Mouse (Mus musculus) lung, embryonic 16.5 days (tissue): ENCODE measurements around the gene Cdkal1. TPM values are rescaled to one million over a fixed set of nuclear protein-coding genes. Genes with fewer than 3 reads are reported as not detected.
A peak's percentile ranks its signal among the peaks of the same experiment; 100 is the strongest.

Source experiments
- ATAC-seq: fragments of 200-750 bp; cut with Nextera tagmentation; 2 replicates; pipeline ENCODE4 v1.8.0; 2017; ENCODE audit warnings: low read depth, mild to moderate bottlenecking, moderate library complexity
- H3K27ac ChIP-seq: fragments of 300-500 bp; sonication (generic); 2 replicates; pipeline ENCODE4 v1.5.1; 2014; ENCODE audit warnings: mild to moderate bottlenecking, control low read depth, low read length
- H3K27me3 ChIP-seq: fragments of 300-500 bp; sonication (generic); 2 replicates; pipeline ENCODE4 v1.6.1; 2014; ENCODE audit warnings: low read depth, low read length, mixed read lengths; ENCODE audit not compliant: control insufficient read depth, insufficient read depth
- H3K36me3 ChIP-seq: fragments of 300-500 bp; sonication (generic); 2 replicates; pipeline ENCODE4 v1.6.1; 2014; ENCODE audit warnings: low read length; ENCODE audit not compliant: control insufficient read depth, insufficient read depth
- H3K4me1 ChIP-seq: fragments of 300-500 bp; sonication (generic); replicated peaks from 2 replicates; pipeline ENCODE4 v1.6.1; 2014; ENCODE audit warnings: low read length, mixed read lengths; ENCODE audit not compliant: control insufficient read depth, insufficient read depth
- H3K4me2 ChIP-seq: fragments of 300-500 bp; sonication (generic); 2 replicates; pipeline ENCODE4 v1.6.1; 2014; ENCODE audit warnings: low read depth, low read length, control low read depth
- H3K4me3 ChIP-seq: fragments of 300-500 bp; sonication (generic); 2 replicates; pipeline ENCODE4 v1.5.1; 2014; ENCODE audit warnings: mild to moderate bottlenecking, low read length, control low read depth
- H3K9ac ChIP-seq: fragments of 300-500 bp; sonication (generic); 2 replicates; pipeline ENCODE4 v1.6.1; 2014; ENCODE audit warnings: low read length, control low read depth
- H3K9me3 ChIP-seq: fragments of 300-500 bp; sonication (generic); 2 replicates; pipeline ENCODE4 v1.6.1; 2016; ENCODE audit warnings: low read length; ENCODE audit not compliant: control insufficient read depth
- WGBS: fragments of 180-500 bp; shearing (Covaris S2); extraction: QIAGEN DNeasy Blood & Tissue Kit; methylation state at CpG from one replicate; pipeline ENCODE4 v1.1.7; 2014; 5-methylcytosine and 5-hydroxymethylcytosine counted together
- polyA plus RNA-seq: library from polyadenylated mRNA; unstranded; fragments of >200 nt; fragmentation: Nextera tagmentation; extraction: Ambion mirVana; gene quantifications from 2 replicates; pipeline ENCODE4 v1.2.1, GENCODE M21; 2015

Cdkal1 gene
- polyA plus RNA-seq, 1 experiment from 2014 or later = 32.1 TPM

GRCm38 (mm10) chr13:29627438-29628124 is 227.9 kb downstream of the Cdkal1 start:
- no peaks in the 10 kb centered on the region for H3K9me3 ChIP-seq
- H3K4me1 ChIP-seq = no peaks in the 10 kb centered on the region
- no peak overlapping the region for H3K4me2 ChIP-seq
- no peaks in the 10 kb centered on the region for H3K27me3 ChIP-seq
- WGBS = 75% methylated on average over 7 of the region's 7 CpGs
- no peak overlapping the region for H3K9ac ChIP-seq
- no peaks in the 10 kb centered on the region for H3K36me3 ChIP-seq
- no peak overlapping the region for H3K4me3 ChIP-seq
- H3K27ac ChIP-seq = no peak overlapping the region
- ATAC-seq = 0 out of 2 replicates have a peak, but pooled peaks have one; percentile 34

GRCm38 (mm10) chr13:29624929-29625328 is 230.5 kb downstream of the Cdkal1 start:
- no peaks in the 10 kb centered on the region for H3K36me3 ChIP-seq
- no peak for ATAC-seq
- H3K4me3 ChIP-seq = no peak overlapping the region
- H3K27ac ChIP-seq = no peak overlapping the region
- no peak overlapping the region for H3K9ac ChIP-seq
- 17% methylated on average over 1 of the region's 1 CpGs for WGBS
- H3K4me1 ChIP-seq = no peaks in the 10 kb centered on the region
- no peaks in the 10 kb centered on the region for H3K9me3 ChIP-seq
- no peak overlapping the region for H3K4me2 ChIP-seq
- no peaks in the 10 kb centered on the region for H3K27me3 ChIP-seq

GRCm38 (mm10) chr13:29623636-29624239 is 231.7 kb downstream of the Cdkal1 start:
- Histone ChIP-seq H3K27ac (no peak overlapping the region), H3K4me1 (no peaks in the 10 kb centered on the region), H3K4me3 (no peak overlapping the region), H3K4me2 (no peak overlapping the region), H3K36me3 (no peaks in the 10 kb centered on the region), H3K9me3 (no peaks in the 10 kb centered on the region), H3K27me3 (no peaks in the 10 kb centered on the region), H3K9ac (no peak overlapping the region)
- no peak for ATAC-seq
- 59% methylated on average over 1 of the region's 1 CpGs for WGBS

GRCm38 (mm10) chr13:29621881-29622280 is 233.6 kb downstream of the Cdkal1 start:
- H3K9me3 ChIP-seq = no peaks in the 10 kb centered on the region
- H3K9ac ChIP-seq = no peak overlapping the region
- no peaks in the 10 kb centered on the region for H3K27me3 ChIP-seq
- WGBS = 44% methylated on average over 7 of the region's 7 CpGs
- no peak for ATAC-seq
- no peaks in the 10 kb centered on the region for H3K4me1 ChIP-seq
- no peak overlapping the region for H3K27ac ChIP-seq
- no peak overlapping the region for H3K4me3 ChIP-seq
- H3K36me3 ChIP-seq = no peaks in the 10 kb centered on the region
- no peak overlapping the region for H3K4me2 ChIP-seq

- Histone ChIP-seq H3K27me3 (no peaks in the 10 kb centered on the region), H3K9me3 (no peaks in the 10 kb centered on the region), H3K27ac (no peak overlapping the region), H3K36me3 (no peaks in the 10 kb centered on the region), H3K4me2 (no peak overlapping the region), H3K4me3 (no peak overlapping the region), H3K4me1 (no peaks in the 10 kb centered on the region), H3K9ac (no peak overlapping the region)
- no peak for ATAC-seq
- WGBS = 79% methylated on average over 1 of the region's 1 CpGs
Measured at GRCm38 (mm10) chr13:29621363-29621762, 234.1 kb downstream of the Cdkal1 start.

GRCm38 (mm10) chr13:29620826-29621225 is 234.6 kb downstream of the Cdkal1 start:
- Histone ChIP-seq H3K4me2 (no peak overlapping the region), H3K4me1 (no peaks in the 10 kb centered on the region), H3K36me3 (no peaks in the 10 kb centered on the region), H3K4me3 (no peak overlapping the region), H3K9ac (no peak overlapping the region), H3K27ac (no peak overlapping the region), H3K9me3 (no peaks in the 10 kb centered on the region), H3K27me3 (no peaks in the 10 kb centered on the region)
- ATAC-seq = no peak
- 54% methylated on average over 7 of the region's 7 CpGs for WGBS

GRCm38 (mm10) chr13:29616654-29617171 is 238.8 kb downstream of the Cdkal1 start:
- Histone ChIP-seq H3K4me3 (no peak overlapping the region), H3K27me3 (no peaks in the 10 kb centered on the region), H3K9me3 (no peaks in the 10 kb centered on the region), H3K9ac (no peak overlapping the region), H3K36me3 (no peaks in the 10 kb centered on the region), H3K27ac (no peak overlapping the region), H3K4me1 (no peaks in the 10 kb centered on the region), H3K4me2 (no peak overlapping the region)
- no peak for ATAC-seq
- 82% methylated on average over 3 of the region's 3 CpGs for WGBS

GRCm38 (mm10) chr13:29615987-29616386 is 239.5 kb downstream of the Cdkal1 start:
- Histone ChIP-seq H3K4me2 (no peak overlapping the region), H3K9ac (no peak overlapping the region), H3K27me3 (no peaks in the 10 kb centered on the region), H3K9me3 (no peaks in the 10 kb centered on the region), H3K4me3 (no peak overlapping the region), H3K27ac (no peak overlapping the region), H3K4me1 (0 out of 2 replicates have a peak, but pooled peaks cover under 1% of the 10 kb centered on the region), H3K36me3 (no peaks in the 10 kb centered on the region)
- WGBS = 83% methylated on average over 3 of the region's 3 CpGs
- ATAC-seq = no peak

- 73% methylated on average over 7 of the region's 7 CpGs for WGBS
Measured at GRCm38 (mm10) chr13:29615081-29615480, 240.4 kb downstream of the Cdkal1 start.

More at GRCm38 (mm10) chr13:29615081-29615480, 240.4 kb downstream of the Cdkal1 start:
- Histone ChIP-seq H3K9ac (no peak overlapping the region), H3K9me3 (no peaks in the 10 kb centered on the region), H3K27ac (no peak overlapping the region), H3K27me3 (no peaks in the 10 kb centered on the region), H3K4me2 (no peak overlapping the region), H3K36me3 (no peaks in the 10 kb centered on the region), H3K4me1 (peaks cover 5% of the 10 kb centered on the region), H3K4me3 (no peak overlapping the region)
- ATAC-seq = no peak
